Mouse (Mus musculus) forebrain, embryonic 16.5 days (tissue): ENCODE data around the gene Traf3ip3. TPM values are rescaled to one million over a fixed set of nuclear protein-coding genes. Genes with fewer than 3 reads are reported as not detected.

Experiments
- ATAC-seq: fragments of 200-750 bp; cut with Nextera tagmentation; 2 replicates; pipeline ENCODE4 v1.8.0; 2017; ENCODE audit warnings: mild to moderate bottlenecking, moderate library complexity
- H3K27ac ChIP-seq: fragments of 300-500 bp; sonication (generic); 2 replicates; pipeline ENCODE4 v1.5.1; 2014; ENCODE audit warnings: low read length, control low read depth
- H3K27me3 ChIP-seq: fragments of 300-500 bp; sonication (generic); replicated peaks from 2 replicates; pipeline ENCODE4 v1.6.1; 2014; ENCODE audit warnings: low read length; ENCODE audit not compliant: control insufficient read depth, insufficient read depth
- H3K36me3 ChIP-seq: fragments of 300-500 bp; sonication (generic); 2 replicates; pipeline ENCODE4 v1.6.1; 2014; ENCODE audit not compliant: control insufficient read depth, insufficient read depth
- H3K4me1 ChIP-seq: fragments of 300-500 bp; sonication (generic); replicated peaks from 2 replicates; pipeline ENCODE4 v1.6.1; 2014; ENCODE audit warnings: low read length; ENCODE audit not compliant: control insufficient read depth, insufficient read depth
- H3K4me2 ChIP-seq: fragments of 300-500 bp; sonication (generic); 2 replicates; pipeline ENCODE4 v1.6.1; 2014; ENCODE audit warnings: mild to moderate bottlenecking, low read length, control low read depth
- H3K4me3 ChIP-seq: fragments of 300-500 bp; sonication (generic); replicated peaks from 2 replicates; pipeline ENCODE4 v1.5.1; 2014; ENCODE audit warnings: mild to moderate bottlenecking, low read length, control low read depth
- H3K9ac ChIP-seq: fragments of 300-500 bp; sonication (generic); replicated peaks from 2 replicates; pipeline ENCODE4 v1.6.1; 2014; ENCODE audit warnings: low read depth, low read length, control low read depth
- H3K9me3 ChIP-seq: fragments of 300-500 bp; sonication (generic); 2 replicates; pipeline ENCODE4 v1.6.1; 2016; ENCODE audit warnings: low read length; ENCODE audit not compliant: control insufficient read depth
- WGBS: fragments of 180-500 bp; shearing (Covaris S2); extraction: QIAGEN DNeasy Blood & Tissue Kit; methylation state at CpG from one replicate; pipeline ENCODE4 v1.1.7; 2014; 5-methylcytosine and 5-hydroxymethylcytosine counted together
- polyA plus RNA-seq: library from polyadenylated mRNA; unstranded; fragments of >200 nt; fragmentation: Nextera tagmentation; extraction: Ambion mirVana; gene quantifications from 2 replicates; pipeline ENCODE4 v1.2.1, GENCODE M21; 2015

Traf3ip3 gene
- polyA plus RNA-seq, 1 experiment from 2014 or later: 1.2 TPM

GRCm38 (mm10) chr1:193157111-193157492, 44.4 kb downstream of the Traf3ip3 start:
- no peaks in the 10 kb centered on the region for H3K9me3 ChIP-seq
- peaks cover 6% of the 10 kb centered on the region for H3K4me1 ChIP-seq
- no peak overlapping the region for H3K4me2 ChIP-seq
- 78% methylated on average over 8 of the region's 8 CpGs for WGBS
- no peak overlapping the region for H3K9ac ChIP-seq
- H3K4me3 ChIP-seq: no peak overlapping the region
- no peaks in the 10 kb centered on the region for H3K36me3 ChIP-seq
- peaks cover 25% of the 10 kb centered on the region for H3K27me3 ChIP-seq
- H3K27ac ChIP-seq: no peak overlapping the region
- no peak for ATAC-seq

- no peak for ATAC-seq
- H3K27ac ChIP-seq: no peak overlapping the region
- H3K4me2 ChIP-seq: no peak overlapping the region
- no peak overlapping the region for H3K9ac ChIP-seq
- H3K4me3 ChIP-seq: no peak overlapping the region
- H3K27me3 ChIP-seq: peaks cover 26% of the 10 kb centered on the region
- H3K9me3 ChIP-seq: no peaks in the 10 kb centered on the region
- no peaks in the 10 kb centered on the region for H3K36me3 ChIP-seq
- 81% methylated on average over 15 of the region's 15 CpGs for WGBS
- H3K4me1 ChIP-seq: peaks cover 6% of the 10 kb centered on the region
Observed at GRCm38 (mm10) chr1:193156316-193157110, 45.0 kb downstream of the Traf3ip3 start.

GRCm38 (mm10) chr1:193153561-193153960, 47.9 kb downstream of the Traf3ip3 start:
- H3K9ac ChIP-seq: no peak overlapping the region
- peaks cover 10% of the 10 kb centered on the region for H3K4me1 ChIP-seq
- 23% methylated on average over 16 of the region's 16 CpGs for WGBS
- peaks cover 30% of the 10 kb centered on the region for H3K27me3 ChIP-seq
- H3K27ac ChIP-seq: no peak overlapping the region
- no peaks in the 10 kb centered on the region for H3K9me3 ChIP-seq
- H3K36me3 ChIP-seq: no peaks in the 10 kb centered on the region
- no peak overlapping the region for H3K4me3 ChIP-seq
- ATAC-seq: no peak
- no peak overlapping the region for H3K4me2 ChIP-seq

- H3K27me3 ChIP-seq: peaks cover 30% of the 10 kb centered on the region
- peak; percentile 28; the same call in 1 of the 2 replicates for ATAC-seq
- peaks cover 10% of the 10 kb centered on the region for H3K4me1 ChIP-seq
- H3K27ac ChIP-seq: no peak within 1 kb of the TSS
- no peaks in the 10 kb centered on the region for H3K9me3 ChIP-seq
- H3K36me3 ChIP-seq: no peaks in the 10 kb centered on the region
- H3K9ac ChIP-seq: no peak within 1 kb of the TSS
- WGBS: under 1% methylated on average over 30 of the region's 30 CpGs
- peak within 1 kb of the TSS; percentile 23 for H3K4me2 ChIP-seq
- peak within 1 kb of the TSS; percentile 9 for H3K4me3 ChIP-seq
Observed at GRCm38 (mm10) chr1:193152872-193153271, 48.6 kb downstream of the Traf3ip3 start, which contains the start of gene Irf6. Irf6 (plus strand) TSS chr1:193153111.

- H3K27me3 ChIP-seq: peaks cover 30% of the 10 kb centered on the region
- no peaks in the 10 kb centered on the region for H3K9me3 ChIP-seq
- H3K36me3 ChIP-seq: no peaks in the 10 kb centered on the region
- peak; percentile 28; the same call in 1 of the 2 replicates for ATAC-seq
- H3K4me2 ChIP-seq: no peak overlapping the region
- no peak overlapping the region for H3K27ac ChIP-seq
- no peak overlapping the region for H3K4me3 ChIP-seq
- H3K4me1 ChIP-seq: peaks cover 10% of the 10 kb centered on the region
- 34% methylated on average over 7 of the region's 7 CpGs for WGBS
- no peak overlapping the region for H3K9ac ChIP-seq
Observed at GRCm38 (mm10) chr1:193151134-193151533, 50.4 kb downstream of the Traf3ip3 start.

- Histone ChIP-seq H3K27ac (no peak overlapping the region), H3K27me3 (peaks cover 27% of the 10 kb centered on the region), H3K36me3 (no peaks in the 10 kb centered on the region), H3K4me3 (no peak overlapping the region), H3K9me3 (no peaks in the 10 kb centered on the region), H3K9ac (no peak overlapping the region), H3K4me1 (peaks cover 10% of the 10 kb centered on the region), H3K4me2 (no peak overlapping the region)
- ATAC-seq: no peak
- WGBS: 66% methylated on average over 3 of the region's 3 CpGs
Observed at GRCm38 (mm10) chr1:193149231-193149630, 52.3 kb downstream of the Traf3ip3 start.

DNA sequence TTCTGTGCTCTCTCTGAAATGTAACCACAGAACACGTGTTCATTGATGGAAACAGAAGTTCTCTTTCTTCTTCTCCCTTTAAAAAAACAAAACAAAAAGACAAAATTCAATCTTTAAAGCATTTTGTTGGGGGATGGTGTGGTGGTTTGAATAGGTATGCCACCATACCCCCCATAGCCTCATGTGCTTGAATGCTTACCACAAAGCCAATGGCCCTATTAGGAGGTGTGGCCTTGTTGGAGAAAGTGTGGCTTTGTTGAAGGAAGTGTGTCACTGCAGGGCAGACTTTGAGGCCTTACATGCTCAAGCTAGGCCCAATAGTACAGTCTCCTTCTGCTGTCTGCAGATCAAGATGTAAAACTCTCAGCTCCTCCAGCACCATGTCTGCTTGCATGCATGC, 55.1 kb downstream of the Traf3ip3 start:
- Histone ChIP-seq H3K36me3 (no peaks in the 10 kb centered on the region), H3K27me3 (0 out of 2 replicates have a peak, but pooled peaks cover 4% of the 10 kb centered on the region), H3K4me1 (peaks cover 4% of the 10 kb centered on the region; the same call in 1 of the 2 replicates), H3K4me2 (no peak overlapping the region), H3K4me3 (no peak overlapping the region), H3K27ac (no peak overlapping the region), H3K9me3 (no peaks in the 10 kb centered on the region), H3K9ac (no peak overlapping the region)
- no peak for ATAC-seq
- WGBS: 79% methylated on average over 1 of the region's 1 CpGs

DNA sequence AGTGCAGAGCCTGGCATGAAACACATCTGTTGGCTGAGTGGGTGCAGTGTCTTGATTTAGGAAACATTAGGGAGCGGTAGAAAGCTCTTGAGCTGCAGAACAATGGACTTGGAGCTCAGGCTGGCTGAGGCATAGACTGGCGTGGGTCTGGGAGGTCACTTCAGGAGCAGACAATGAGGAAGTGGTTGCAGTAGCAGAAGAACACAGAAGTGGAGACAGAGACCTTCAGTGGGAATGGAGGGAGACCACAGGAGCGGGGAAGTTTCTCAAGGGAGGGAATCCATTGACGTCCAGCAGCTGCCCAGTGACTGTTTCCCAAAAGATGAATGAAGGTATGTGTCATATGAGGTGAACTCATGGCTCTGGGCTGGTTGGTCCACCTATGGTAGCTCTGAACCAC, 56.4 kb downstream of the Traf3ip3 start:
- no peak for ATAC-seq
- WGBS: 80% methylated on average over 4 of the region's 4 CpGs
- H3K4me1 ChIP-seq: no peaks in the 10 kb centered on the region

GRCm38 (mm10) chr1:193144516-193144915, 57.0 kb downstream of the Traf3ip3 start:
- ATAC-seq: no peak
- no peaks in the 10 kb centered on the region for H3K36me3 ChIP-seq
- no peak overlapping the region for H3K9ac ChIP-seq
- no peak overlapping the region for H3K4me3 ChIP-seq
- H3K9me3 ChIP-seq: no peaks in the 10 kb centered on the region
- 94% methylated on average over 6 of the region's 6 CpGs for WGBS
- no peaks in the 10 kb centered on the region for H3K4me1 ChIP-seq
- H3K4me2 ChIP-seq: no peak overlapping the region
- no peak overlapping the region for H3K27ac ChIP-seq
- no peaks in the 10 kb centered on the region for H3K27me3 ChIP-seq

More for the DNA sequence above, 56.4 kb downstream of the Traf3ip3 start:
- Histone ChIP-seq H3K9ac (no peak overlapping the region), H3K4me2 (no peak overlapping the region), H3K27ac (no peak overlapping the region), H3K9me3 (no peaks in the 10 kb centered on the region), H3K36me3 (no peaks in the 10 kb centered on the region), H3K27me3 (no peaks in the 10 kb centered on the region), H3K4me3 (no peak overlapping the region)
